Mouse (Mus musculus) E14TG2a.4 (cell line): ENCODE measurements at regions not wholly inside any gene's neighbourhood (a gene's known extent, or its start where the extent isn't known, plus 50 kb on each side); places are given as distances from the start of the nearest gene placed in this dataset.

ENCODE experiments used
- H3K27me3 ChIP-seq: 2 replicates; pipeline ENCODE4 v1.6.1; 2014; ENCODE audit warnings: low read length, control low read depth; ENCODE audit not compliant: insufficient read depth
- H3K36me3 ChIP-seq: 2 replicates; pipeline ENCODE4 v1.6.1; 2014; ENCODE audit warnings: low read length, control low read depth; ENCODE audit not compliant: insufficient read depth
- H3K4me1 ChIP-seq: replicated peaks from 2 replicates; pipeline ENCODE4 v1.6.1; 2014; ENCODE audit warnings: low read depth, low read length, control low read depth
- H3K4me3 ChIP-seq: replicated peaks from 2 replicates; pipeline ENCODE4 v1.5.1; 2014; ENCODE audit warnings: mild to moderate bottlenecking, low read length
- H3K9me3 ChIP-seq: 2 replicates; pipeline ENCODE4 v1.6.1; 2014; ENCODE audit warnings: low read length, control low read depth
- CTCF ChIP-seq: conservative IDR thresholded peaks from 2 replicates; pipeline ENCODE4 v1.5.1; 2014; ENCODE audit warnings: low read length
- NANOG ChIP-seq: IDR thresholded peaks from 2 replicates; pipeline ENCODE4 v1.6.1; 2014; ENCODE audit warnings: borderline replicate concordance, low read length, mixed read lengths
- POU5F1 ChIP-seq: IDR thresholded peaks from 2 replicates; pipeline ENCODE4 v1.6.1; 2014; ENCODE audit warnings: low read length, borderline replicate concordance

- no peak for TF ChIP-seq POU5F1
- no peak for TF ChIP-seq CTCF
- TF ChIP-seq NANOG: no peak
- Histone ChIP-seq H3K36me3 (no peaks in the 10 kb centered on the region), H3K4me3 (no peak overlapping the region), H3K27me3 (peaks cover 8% of the 10 kb centered on the region), H3K9me3 (peaks cover 14% of the 10 kb centered on the region), H3K4me1 (no peaks in the 10 kb centered on the region; the same call in 1 of the 2 replicates)
These were observed 241.3 kb upstream of the Prok2 start for GRCm38 (mm10) chr6:99967465-99967864.

GRCm38 (mm10) chr6:99964540-99964939 is 238.3 kb upstream of the Prok2 start:
- Histone ChIP-seq H3K4me3 (no peak overlapping the region), H3K27me3 (peaks cover 21% of the 10 kb centered on the region), H3K36me3 (no peaks in the 10 kb centered on the region), H3K9me3 (peaks cover 14% of the 10 kb centered on the region), H3K4me1 (no peaks in the 10 kb centered on the region)
- TF ChIP-seq POU5F1 (no peak), CTCF (no peak), NANOG (no peak)

GRCm38 (mm10) chr6:99964007-99964406 is 237.8 kb upstream of the Prok2 start:
- no peak for TF ChIP-seq CTCF
- Histone ChIP-seq H3K9me3 (peaks cover 14% of the 10 kb centered on the region), H3K4me3 (no peak overlapping the region), H3K4me1 (no peaks in the 10 kb centered on the region), H3K27me3 (peaks cover 21% of the 10 kb centered on the region), H3K36me3 (no peaks in the 10 kb centered on the region)

GRCm38 (mm10) chr6:99959371-99959770 is 233.2 kb upstream of the Prok2 start:
- Histone ChIP-seq H3K36me3 (no peaks in the 10 kb centered on the region), H3K9me3 (peaks cover 12% of the 10 kb centered on the region), H3K4me3 (no peak overlapping the region), H3K4me1 (peaks cover 17% of the 10 kb centered on the region), H3K27me3 (peaks cover 27% of the 10 kb centered on the region)
- no peak for TF ChIP-seq POU5F1
- no peak for TF ChIP-seq NANOG
- TF ChIP-seq CTCF: no peak

- Histone ChIP-seq H3K9me3 (no peaks in the 10 kb centered on the region), H3K4me1 (peaks cover 41% of the 10 kb centered on the region), H3K4me3 (peak overlapping the region; percentile 55), H3K36me3 (no peaks in the 10 kb centered on the region), H3K27me3 (peaks cover 18% of the 10 kb centered on the region)
- TF ChIP-seq NANOG (no peak), POU5F1 (no peak)
These were observed 228.9 kb upstream of the Prok2 start for GRCm38 (mm10) chr6:99954832-99955830.

GRCm38 (mm10) chr6:99953980-99954776 is 228.0 kb upstream of the Prok2 start:
- H3K27me3 ChIP-seq: peaks cover 17% of the 10 kb centered on the region
- no peaks in the 10 kb centered on the region for H3K36me3 ChIP-seq
- TF ChIP-seq NANOG (no peak), POU5F1 (no peak), CTCF (no peak)
- no peaks in the 10 kb centered on the region for H3K9me3 ChIP-seq
- H3K4me3 ChIP-seq: peak overlapping the region; percentile 55; the same call in 1 of the 2 replicates
- H3K4me1 ChIP-seq: peaks cover 49% of the 10 kb centered on the region

- TF ChIP-seq NANOG (no peak), POU5F1 (no peak), CTCF (no peak)
- Histone ChIP-seq H3K9me3 (peaks cover 7% of the 10 kb centered on the region), H3K36me3 (peaks cover 7% of the 10 kb centered on the region), H3K27me3 (peaks cover 9% of the 10 kb centered on the region), H3K4me3 (peak overlapping the region; percentile 73), H3K4me1 (peaks cover 72% of the 10 kb centered on the region)
These were observed 224.6 kb upstream of the Prok2 start for GRCm38 (mm10) chr6:99950811-99951210.

GRCm38 (mm10) chr6:99946917-99947316 is 220.7 kb upstream of the Prok2 start:
- TF ChIP-seq CTCF: no peak
- H3K9me3 ChIP-seq: peaks cover 7% of the 10 kb centered on the region
- peaks cover 77% of the 10 kb centered on the region for H3K4me1 ChIP-seq
- H3K36me3 ChIP-seq: peaks cover 7% of the 10 kb centered on the region
- no peaks in the 10 kb centered on the region for H3K27me3 ChIP-seq
- no peak overlapping the region for H3K4me3 ChIP-seq

GRCm38 (mm10) chr6:99946481-99946880 is 220.3 kb upstream of the Prok2 start:
- TF ChIP-seq NANOG (no peak), CTCF (no peak), POU5F1 (no peak)
- Histone ChIP-seq H3K4me1 (peaks cover 77% of the 10 kb centered on the region), H3K36me3 (peaks cover 7% of the 10 kb centered on the region), H3K9me3 (peaks cover 7% of the 10 kb centered on the region), H3K4me3 (no peak overlapping the region), H3K27me3 (no peaks in the 10 kb centered on the region)
